Mouse (Mus musculus) thymus, adult 2 months (tissue): ENCODE data around the gene Kmt2b.

ENCODE experiments used
- CTCF ChIP-seq: fragments of 200-500 bp; IDR thresholded peaks from 2 replicates; pipeline ENCODE4 v1.5.1; 2012; ENCODE audit warnings: mild to moderate bottlenecking, control low read depth, low read length, moderate library complexity, borderline replicate concordance; ENCODE audit not compliant: control insufficient read depth, poor library complexity, insufficient read depth; ENCODE audit errors: extremely low read depth
- POLR2A ChIP-seq: fragments of 200-500 bp; IDR thresholded peaks from 2 replicates; pipeline ENCODE4 v1.6.1; 2012; ENCODE audit warnings: mild to moderate bottlenecking, low read length, control low read depth, moderate library complexity; ENCODE audit not compliant: control insufficient read depth, poor library complexity, insufficient read depth; ENCODE audit errors: extremely low read depth

DNA sequence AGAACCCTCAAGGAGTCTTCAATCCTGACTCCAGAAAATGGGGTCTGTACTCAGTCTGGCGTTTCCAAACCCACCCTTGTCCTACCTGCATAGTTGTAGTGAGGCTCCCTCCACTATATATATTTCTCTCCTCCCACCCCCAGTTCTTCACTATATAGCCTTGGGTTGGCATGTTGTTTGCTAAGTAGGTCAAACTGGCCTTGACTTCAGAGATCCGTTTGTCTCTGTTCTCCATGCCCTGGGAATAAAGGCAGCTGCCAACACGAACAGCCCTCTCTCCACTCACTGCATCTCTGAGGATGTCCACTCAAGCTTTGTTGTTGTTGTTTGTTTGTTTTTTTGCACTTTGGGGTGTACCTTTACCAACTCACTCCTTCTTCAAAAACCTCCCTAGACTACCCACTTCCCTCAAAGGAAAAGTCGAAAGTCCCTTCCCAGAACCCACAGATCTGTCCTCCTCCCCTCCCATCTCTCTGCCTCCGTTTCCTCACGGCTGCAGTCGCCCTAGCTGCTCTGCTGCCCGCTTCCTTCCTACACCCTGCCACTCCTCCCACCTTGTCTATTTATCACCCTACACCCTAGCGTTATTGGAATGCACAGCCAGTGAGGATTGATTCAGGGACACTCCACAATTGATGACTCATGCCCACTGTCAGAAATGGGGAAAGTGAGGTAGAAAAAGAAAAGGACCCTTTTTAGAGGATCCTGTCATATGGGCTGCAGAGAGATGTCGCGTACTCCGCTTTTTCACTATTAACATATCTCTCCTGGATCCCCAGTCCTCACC is 29.7 kb downstream of the Kmt2b start:
- TF ChIP-seq CTCF: no peak
- no peak for TF ChIP-seq POLR2A
